Comparison of ENCODE assay signal across 24 mouse cellular contexts in the genomic region with DNA sequence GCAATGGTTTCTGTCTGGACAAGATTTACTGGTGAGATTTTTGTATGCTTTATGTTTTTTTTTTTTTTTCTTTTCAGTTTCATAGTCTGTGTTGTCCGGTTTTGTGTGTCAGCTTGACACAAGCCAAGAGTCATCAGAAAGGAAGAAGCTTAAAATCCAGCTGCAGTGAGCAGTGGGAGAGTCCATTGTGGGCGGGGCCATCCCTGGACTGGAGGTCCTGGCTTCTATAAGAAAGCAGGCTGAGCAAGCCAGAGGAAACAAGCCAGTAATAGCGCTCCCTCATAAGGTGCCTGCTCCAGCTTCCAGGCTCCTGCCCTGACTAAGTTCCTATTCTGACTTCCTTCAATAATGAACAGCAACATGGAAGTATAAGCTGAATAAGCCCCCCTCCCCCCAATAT. TPM values are rescaled to one million over a fixed set of nuclear protein-coding genes. Genes with fewer than 3 reads are reported as not detected.
DNase-seq lines count a peak whose midpoint lies in the region; ATAC-seq and TF ChIP-seq lines count a peak whose summit lies in the region.
"Had no signal": no experiment of that assay in that cellular context is flagged by ENCODE, and none has a peak within 500 bp of the region (broad histone marks: within the 10 kb centered on the region; RNA-seq: fewer than 3 reads in every experiment).

No protein-coding gene starts in this region.

- DNase-seq in adrenal gland, postnatal 10 days = peak; percentile 10
- no peak for DNase-seq in adrenal gland, adult 2 months
- DNase-seq in gastrocnemius, postnatal 14 days = peak; percentile 41
- DNase-seq in gastrocnemius, postnatal 36 days = no peak
- DNase-seq in kidney, adult 9 months = no peak
- peak; percentile 22 for DNase-seq in limb, embryonic 14.5 days (ENCODE audit: low spot score)
- DNase-seq in limb, embryonic 10.5 days (ENCODE audit: low spot score) = no peak
- DNase-seq: adrenal gland, postnatal 36 days; cerebellum, adult 9-10 months; heart, postnatal 14 days; layer of hippocampus, postnatal 36 days; lung, adult 18-20 months; retina, postnatal 1 day; right cerebral cortex, postnatal 25 days; spleen, adult 18-20 months had no signal

- no peak overlapping the region for H3K9ac ChIP-seq in kidney, embryonic 15.5 days
- no peak overlapping the region for H3K9ac ChIP-seq in limb, embryonic 14.5 days (ENCODE audit: low read depth, low read length, severe bottlenecking)
- H3K9ac ChIP-seq: embryonic facial prominence, embryonic 13.5 days; forebrain, embryonic 13.5 days; heart, embryonic 13.5 days; hindbrain, embryonic 13.5 days; limb, embryonic 12.5 days; liver, embryonic 12.5 days; midbrain, embryonic 13.5 days had no signal

- no peak overlapping the region for H3K27ac ChIP-seq in kidney, embryonic 15.5 days
- H3K27ac ChIP-seq in limb, embryonic 14.5 days (replicated peaks; ENCODE audit: low read depth, low read length) = no peak overlapping the region
- H3K27ac ChIP-seq in limb, embryonic 10.5 days = no peak overlapping the region
- H3K27ac ChIP-seq: embryonic facial prominence, embryonic 13.5 days; forebrain, embryonic 13.5 days; heart, embryonic 13.5 days; hindbrain, embryonic 13.5 days; limb, embryonic 12.5 days; liver, embryonic 12.5 days; midbrain, embryonic 13.5 days had no signal

- ATAC-seq in kidney, embryonic 15.5 days (replicated peaks; ENCODE audit: low FRiP score) = peak; percentile 81
- no peak for ATAC-seq in limb, embryonic 14.5 days (ENCODE audit: low FRiP score, low read depth)
- ATAC-seq: activated CD4-positive, CD25-positive, alpha-beta regulatory T cell, adult 4 months; forebrain, embryonic 13.5 days; liver, embryonic 12.5 days; midbrain, embryonic 13.5 days had no signal

- H3K27me3 ChIP-seq in kidney, embryonic 15.5 days = no peaks in the 10 kb centered on the region
- no peaks in the 10 kb centered on the region for H3K27me3 ChIP-seq in limb, embryonic 14.5 days (ENCODE audit: control insufficient read depth, insufficient read depth, low read length)
- H3K27me3 ChIP-seq in limb, embryonic 10.5 days (ENCODE audit: low read depth, poor library complexity, severe bottlenecking) = no peaks in the 10 kb centered on the region
- H3K27me3 ChIP-seq: embryonic facial prominence, embryonic 13.5 days; forebrain, embryonic 13.5 days; heart, embryonic 13.5 days; hindbrain, embryonic 13.5 days; limb, embryonic 12.5 days; liver, embryonic 12.5 days; midbrain, embryonic 13.5 days had no signal

- H3K4me3 ChIP-seq in kidney, embryonic 15.5 days (replicated peaks) = no peak overlapping the region
- no peak overlapping the region for H3K4me3 ChIP-seq in limb, embryonic 14.5 days (replicated peaks; ENCODE audit: low read length)
- H3K4me3 ChIP-seq in limb, embryonic 10.5 days = no peak overlapping the region
- H3K4me3 ChIP-seq: embryonic facial prominence, embryonic 13.5 days; forebrain, embryonic 13.5 days; heart, embryonic 13.5 days; hindbrain, embryonic 13.5 days; limb, embryonic 12.5 days; liver, embryonic 12.5 days; midbrain, embryonic 13.5 days had no signal

- peaks cover 3% of the 10 kb centered on the region; the same call in 1 of the 2 replicates for H3K4me1 ChIP-seq in kidney, embryonic 15.5 days
- H3K4me1 ChIP-seq in limb, embryonic 14.5 days (ENCODE audit: control insufficient read depth, insufficient read depth, low read length) = no peaks in the 10 kb centered on the region
- peaks cover 6% of the 10 kb centered on the region; the same call in 1 of the 2 replicates for H3K4me1 ChIP-seq in limb, embryonic 10.5 days
- H3K4me1 ChIP-seq: embryonic facial prominence, embryonic 13.5 days; forebrain, embryonic 13.5 days; heart, embryonic 13.5 days; hindbrain, embryonic 13.5 days; limb, embryonic 12.5 days; liver, embryonic 12.5 days; midbrain, embryonic 13.5 days had no signal

- H3K4me2 ChIP-seq in kidney, embryonic 15.5 days = no peak overlapping the region
- H3K4me2 ChIP-seq in limb, embryonic 14.5 days (replicated peaks; ENCODE audit: low read depth, low read length, severe bottlenecking) = no peak overlapping the region
- H3K4me2 ChIP-seq: embryonic facial prominence, embryonic 13.5 days; forebrain, embryonic 13.5 days; heart, embryonic 13.5 days; hindbrain, embryonic 13.5 days; limb, embryonic 12.5 days; liver, embryonic 12.5 days; midbrain, embryonic 13.5 days had no signal

- intact Hi-C loops in gastrocnemius, postnatal 14 days (cut with DNase I; ENCODE audit: low total_unique reads) = no loop called here
- intact Hi-C loops in gastrocnemius, postnatal 36 days (cut with DNase I) = no loop called here

- WGBS in kidney, embryonic 15.5 days = 45% methylated on average over 3 of the region's 3 CpGs
- WGBS in limb, embryonic 14.5 days = 43% methylated on average over 3 of the region's 3 CpGs
- 73% methylated on average over 3 of the region's 3 CpGs for WGBS in limb, embryonic 10.5 days

- no peak for TF ChIP-seq POLR2A in limb, embryonic 14.5 days (IDR thresholded peaks at IDR 0.05; ENCODE audit: borderline replicate concordance, extremely low read depth, insufficient read depth, insufficient read length)

- no peaks in the 10 kb centered on the region for H3K36me3 ChIP-seq in kidney, embryonic 15.5 days
- no peaks in the 10 kb centered on the region for H3K36me3 ChIP-seq in limb, embryonic 14.5 days (ENCODE audit: control insufficient read depth, insufficient read depth, low read length)
- H3K36me3 ChIP-seq in limb, embryonic 10.5 days = no peaks in the 10 kb centered on the region
- H3K36me3 ChIP-seq: embryonic facial prominence, embryonic 13.5 days; heart, embryonic 13.5 days; hindbrain, embryonic 13.5 days; limb, embryonic 12.5 days; liver, embryonic 12.5 days; midbrain, embryonic 13.5 days had no signal

- H3K9me3 ChIP-seq in kidney, embryonic 15.5 days (replicated peaks) = no peaks in the 10 kb centered on the region
- no peaks in the 10 kb centered on the region for H3K9me3 ChIP-seq in limb, embryonic 14.5 days (ENCODE audit: control insufficient read depth, low read length)
- no peaks in the 10 kb centered on the region for H3K9me3 ChIP-seq in limb, embryonic 10.5 days (replicated peaks)
- H3K9me3 ChIP-seq: embryonic facial prominence, embryonic 13.5 days; forebrain, embryonic 13.5 days; heart, embryonic 13.5 days; hindbrain, embryonic 13.5 days; limb, embryonic 12.5 days; liver, embryonic 12.5 days; midbrain, embryonic 13.5 days had no signal

RNA-seq across cellular contexts. Expression of a gene that starts 6.7 kb away (rescaled TPM):
- total RNA-seq in adrenal gland, postnatal 10 days (2021) = 1 to 10 TPM; 1.1 to 1.2 TPM
- total RNA-seq in adrenal gland, adult 2 months (2021) = 1 to 10 TPM; 1.1 to 1.6 TPM
- 0.22 and 0.34 TPM in 2 replicates for polyA plus RNA-seq in adrenal gland, adult 2 months (2012; rRNA removed)
- under 1 TPM; 0.38 to 0.74 TPM for total RNA-seq in gastrocnemius, postnatal 14 days (2021)
- under 1 TPM; 0.31 to 0.64 TPM for total RNA-seq in gastrocnemius, postnatal 36 days (2021)
- 1.6 and 2.0 TPM in 2 replicates for polyA plus RNA-seq in kidney, embryonic 15.5 days (2015; fragmentation: Nextera tagmentation; extraction: Ambion mirVana)
- 1.2 and 1.3 TPM in 2 replicates for polyA plus RNA-seq in limb, embryonic 14.5 days (2012; rRNA removed)
- polyA plus RNA-seq in limb, embryonic 14.5 days (2014; fragmentation: Nextera tagmentation; extraction: Ambion mirVana) = 1.3 and 1.5 TPM in 2 replicates
- polyA plus RNA-seq in limb, embryonic 10.5 days (2016; fragmentation: Nextera tagmentation; extraction: Ambion mirVana) = 0.25 and 0.51 TPM in 2 replicates
- polyA plus RNA-seq: activated CD4-positive, CD25-positive, alpha-beta regulatory T cell, adult 4 months had no signal

Comparison
In these comparisons a context has a peak if more than half of its experiments do, and no peak if none do; other contexts are left out.
1. DNase-seq: peak in adrenal gland, postnatal 10 days (single experiment), gastrocnemius, postnatal 14 days (single experiment) and limb, embryonic 14.5 days (single experiment); none in adrenal gland, adult 2 months (single experiment), gastrocnemius, postnatal 36 days (0 of 2), kidney, adult 9 months (single experiment) and limb, embryonic 10.5 days (single experiment).